Mouse (Mus musculus): ENCODE measurements at regions not wholly inside any gene's neighbourhood (a gene's known extent, or its start where the extent isn't known, plus 50 kb on each side); places are given as distances from the start of the nearest gene placed in this dataset.

DNA sequence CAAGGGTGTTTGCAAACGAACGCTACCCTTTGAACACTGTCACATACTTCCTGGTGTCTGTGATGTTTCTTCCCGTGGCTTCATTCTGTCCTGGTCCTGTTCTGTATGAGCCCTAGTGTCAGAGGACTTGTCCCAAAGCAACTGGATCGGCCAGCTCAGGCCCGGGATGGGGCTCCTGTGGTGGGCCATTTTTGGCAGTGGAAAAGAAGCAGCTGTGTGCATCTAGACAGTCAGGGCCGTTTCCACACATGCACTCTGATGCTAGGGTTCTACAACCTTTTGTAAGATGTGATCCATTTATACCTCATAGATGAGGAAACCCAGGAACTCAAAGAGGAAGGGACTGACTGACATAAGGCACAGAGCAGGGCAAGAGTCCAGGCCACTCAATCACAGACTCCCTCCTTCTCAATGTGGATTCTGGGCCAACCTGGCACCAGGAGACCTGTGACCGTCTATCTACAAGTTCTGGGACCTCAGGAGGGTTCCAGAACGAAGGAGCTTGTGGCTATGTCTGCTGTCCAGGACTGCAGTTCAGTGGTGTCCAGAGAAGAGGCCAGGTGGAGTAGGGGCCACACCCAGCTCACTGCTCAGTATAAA, 155.2 kb downstream of the Trim29 start:
- DNase-seq (ENCODE audit: extremely low read depth, insufficient read length, low spot score): no peak

DNA sequence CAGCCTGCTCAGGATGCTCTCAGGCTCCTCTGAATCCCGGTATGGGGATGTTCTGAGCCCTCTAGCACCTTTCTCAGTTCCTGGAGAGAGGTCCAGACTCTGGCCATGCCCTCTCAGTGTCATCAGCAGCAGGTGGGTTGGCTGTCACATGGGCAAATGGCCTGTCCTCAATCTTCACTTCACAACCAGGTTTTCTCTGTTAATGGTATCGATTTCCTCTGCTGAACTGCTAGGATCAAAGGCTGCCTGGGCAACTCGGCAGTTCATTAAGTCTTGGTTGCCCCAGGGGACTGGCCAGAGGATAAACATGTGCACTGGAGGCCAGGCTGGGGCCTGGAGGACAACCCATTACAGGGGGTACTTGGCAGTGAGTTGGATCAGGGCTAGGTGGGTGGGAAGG, 156.2 kb downstream of the Trim29 start:
- no peak for DNase-seq (ENCODE audit: extremely low read depth, insufficient read length, low spot score)

DNA sequence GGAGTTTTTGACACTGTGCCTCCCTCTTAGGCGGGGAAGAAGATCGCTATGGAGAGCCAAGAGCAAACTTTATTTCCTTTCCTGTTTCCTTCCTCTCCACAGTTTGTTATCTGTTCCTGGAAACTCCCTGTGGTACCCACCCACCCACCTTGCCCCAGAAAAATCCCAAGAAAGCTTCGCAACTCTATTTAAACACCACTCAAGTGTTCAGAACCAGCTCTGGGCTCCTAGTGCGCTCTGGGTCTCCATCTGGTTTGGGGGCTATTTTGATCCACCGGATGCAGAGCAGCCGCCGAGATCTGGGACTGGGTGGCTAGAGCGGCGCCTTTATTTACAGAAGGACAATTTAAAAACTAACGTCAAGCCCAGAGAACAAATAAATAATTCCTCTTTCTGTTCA, 158.6 kb downstream of the Trim29 start:
- DNase-seq (ENCODE audit: extremely low read depth, insufficient read length, low spot score): no peak

DNA sequence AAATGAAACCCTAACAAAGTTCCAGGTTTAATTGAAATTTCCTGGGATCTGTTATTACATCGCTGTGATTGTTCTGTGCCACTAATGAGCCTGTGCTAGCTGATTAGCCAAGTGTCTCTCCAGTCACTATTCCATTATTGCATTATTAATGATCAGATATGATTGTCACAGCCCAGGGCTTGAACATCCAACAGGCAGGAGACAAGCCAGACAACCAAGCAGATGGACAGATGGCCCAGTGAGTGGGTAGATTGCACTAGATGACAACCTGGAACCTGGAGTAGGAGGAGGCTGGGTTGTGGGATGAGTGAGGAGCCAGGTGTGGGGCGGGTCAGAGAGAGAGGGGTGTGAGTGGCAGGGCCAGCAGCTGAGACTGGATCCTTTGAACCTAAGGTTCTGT, 161.6 kb downstream of the Trim29 start:
- DNase-seq (ENCODE audit: extremely low read depth, insufficient read length, low spot score): no peak

DNA sequence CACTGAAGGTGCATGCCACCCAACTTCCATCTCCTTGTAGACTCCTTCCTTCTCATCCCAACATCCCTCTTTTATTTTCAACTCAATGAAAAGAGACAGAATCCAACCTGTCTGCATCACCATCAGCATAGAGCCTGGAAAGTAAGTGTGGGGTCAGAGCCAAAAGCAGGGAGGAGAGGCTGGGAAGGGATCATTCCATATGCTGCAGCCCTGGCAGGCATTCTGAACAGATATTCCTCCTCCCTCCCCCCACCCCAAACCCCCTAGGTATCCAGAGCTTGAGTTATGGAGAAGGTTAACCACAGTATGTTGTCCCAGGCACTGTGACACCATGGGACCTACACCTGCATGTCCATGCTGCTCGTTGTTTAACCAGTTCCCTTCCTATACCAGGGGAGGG, 162.5 kb downstream of the Trim29 start:
- no peak for DNase-seq (ENCODE audit: extremely low read depth, insufficient read length, low spot score)

DNA sequence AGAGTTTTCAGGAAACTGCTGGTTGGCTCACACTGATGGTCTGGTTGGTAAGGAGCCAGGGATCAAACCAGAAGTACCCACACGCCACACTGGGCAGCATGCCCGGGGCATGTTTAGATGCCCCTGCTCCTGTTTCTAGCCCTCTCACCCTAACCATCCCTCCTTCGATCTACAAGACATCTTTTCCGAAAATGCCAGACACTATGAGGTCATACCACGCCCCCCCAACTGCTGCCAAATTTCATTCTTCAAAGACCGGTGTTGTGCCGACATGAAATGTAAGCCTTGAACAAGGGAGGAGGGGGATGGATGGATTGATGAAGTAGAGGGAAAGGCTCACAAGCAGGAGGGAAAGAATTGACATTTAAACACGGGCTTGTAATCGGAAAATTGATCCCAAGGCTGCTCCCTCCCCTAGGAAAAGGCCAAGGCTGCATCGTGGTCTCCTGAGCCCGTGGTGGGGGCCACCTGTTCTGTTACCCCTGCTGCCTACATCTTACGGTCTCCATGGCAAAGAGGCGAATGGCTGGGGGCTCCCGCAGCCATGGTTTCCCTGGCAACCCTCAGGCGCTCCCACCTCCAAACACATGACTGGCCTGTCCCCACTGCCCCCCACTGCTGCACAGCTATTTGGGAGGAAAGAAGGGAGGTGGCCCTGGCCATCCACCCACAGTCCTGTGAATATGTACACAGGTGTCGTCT, 163.1 kb downstream of the Trim29 start:
- no peak for DNase-seq (ENCODE audit: extremely low read depth, insufficient read length, low spot score)

DNA sequence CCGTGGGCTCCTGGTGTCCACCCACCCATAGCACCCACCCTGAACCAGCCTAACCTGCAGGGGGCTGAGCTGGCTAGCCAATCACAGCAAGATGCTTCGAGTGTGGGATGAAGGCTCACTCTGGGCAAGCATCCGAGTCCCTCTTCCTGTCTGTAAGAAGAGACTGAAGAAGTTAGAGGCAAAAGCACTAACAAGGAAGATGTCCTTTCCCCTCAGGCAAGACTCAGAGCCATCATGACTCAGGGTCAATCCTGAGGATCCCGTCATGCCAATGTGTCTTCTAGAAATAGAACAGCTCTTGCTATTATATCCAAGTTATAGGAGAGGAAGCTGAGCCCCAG, 163.6 kb downstream of the Trim29 start:
- no peak for DNase-seq (ENCODE audit: extremely low read depth, insufficient read length, low spot score)

DNA sequence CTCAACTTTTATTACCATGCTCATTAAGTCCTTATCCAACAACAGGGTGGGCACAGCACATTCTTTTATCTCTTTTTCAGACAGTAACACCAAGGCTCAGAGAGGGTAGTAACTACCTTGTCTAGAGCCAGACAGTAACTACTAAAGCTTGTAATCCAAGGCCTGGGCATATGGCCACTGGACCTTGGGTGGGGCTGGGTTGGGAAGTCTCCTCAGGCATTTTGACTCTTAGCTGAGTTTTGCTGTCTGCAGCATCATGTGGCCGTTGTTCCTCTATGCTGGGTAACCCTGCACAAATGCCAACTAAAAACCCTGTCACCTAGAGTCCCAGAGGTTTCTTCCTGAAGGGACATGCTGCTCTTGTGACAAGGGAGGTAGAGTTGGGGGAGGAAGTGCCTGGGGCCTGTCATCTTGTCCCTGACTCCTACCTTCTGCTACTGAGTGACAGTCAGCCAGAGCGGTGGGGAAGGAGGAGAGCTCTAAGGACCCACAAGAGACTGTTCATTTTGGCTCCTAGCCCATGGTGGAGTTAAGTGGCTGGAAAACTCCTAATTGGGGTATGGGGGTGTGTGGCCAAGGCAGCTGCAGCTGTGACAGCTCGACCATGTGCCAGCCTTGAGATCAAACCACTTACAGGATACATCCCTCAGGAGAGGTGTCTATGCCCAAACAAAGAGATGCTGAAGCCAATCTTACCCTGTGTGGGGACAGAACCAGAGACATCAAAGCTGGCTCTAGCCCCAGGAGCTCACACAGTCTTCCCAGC, 170.4 kb downstream of the Trim29 start:
- DNase-seq (ENCODE audit: extremely low read depth, insufficient read length, low spot score): no peak

DNA sequence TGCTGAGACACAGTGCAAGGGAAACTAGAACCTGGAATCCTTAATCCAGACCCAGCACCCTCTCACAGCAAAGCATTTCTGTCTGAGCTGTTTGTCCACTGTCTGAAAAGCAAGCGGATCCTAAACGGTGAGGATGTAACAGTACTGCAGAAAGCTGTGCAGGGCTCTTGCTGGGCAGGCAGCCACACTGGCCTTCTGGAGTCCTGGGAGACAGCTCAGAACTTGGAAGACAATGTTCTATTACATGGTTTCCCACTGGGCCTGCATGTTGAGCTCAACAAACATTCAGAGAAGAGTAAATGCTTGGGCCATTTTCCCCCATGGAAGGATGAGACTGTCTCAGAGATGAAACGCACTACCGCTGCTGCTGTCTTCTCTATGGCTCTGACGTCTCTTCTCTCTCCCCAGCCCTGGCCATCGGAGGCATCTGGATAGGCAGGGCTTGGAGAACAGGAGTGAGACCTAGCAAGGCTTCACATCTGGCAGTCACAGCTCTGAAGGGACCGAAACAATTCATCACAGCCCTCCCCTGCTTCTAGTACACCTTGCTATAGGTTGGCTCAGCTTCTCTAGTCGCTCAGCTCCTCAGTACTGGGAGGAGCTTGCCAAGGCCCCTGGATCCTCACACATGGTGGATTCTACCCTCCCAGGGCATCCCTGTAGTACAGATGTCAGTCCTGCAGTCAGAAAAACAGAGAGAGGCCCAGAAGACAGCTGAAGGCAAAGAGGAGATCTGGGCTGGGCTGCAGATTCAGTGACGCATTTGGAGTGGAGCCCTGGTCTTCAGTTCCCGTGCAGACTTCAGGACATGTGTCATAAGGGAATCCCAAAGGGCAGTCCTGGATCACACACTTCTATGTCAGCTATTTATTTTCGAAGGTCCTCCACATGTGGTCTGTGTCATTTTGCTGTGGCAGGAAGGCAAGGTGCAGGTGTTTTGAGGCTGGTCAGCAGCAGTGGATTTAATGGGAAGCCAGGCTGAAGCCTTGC, 171.7 kb downstream of the Trim29 start:
- DNase-seq (ENCODE audit: extremely low read depth, insufficient read length, low spot score): no peak

DNA sequence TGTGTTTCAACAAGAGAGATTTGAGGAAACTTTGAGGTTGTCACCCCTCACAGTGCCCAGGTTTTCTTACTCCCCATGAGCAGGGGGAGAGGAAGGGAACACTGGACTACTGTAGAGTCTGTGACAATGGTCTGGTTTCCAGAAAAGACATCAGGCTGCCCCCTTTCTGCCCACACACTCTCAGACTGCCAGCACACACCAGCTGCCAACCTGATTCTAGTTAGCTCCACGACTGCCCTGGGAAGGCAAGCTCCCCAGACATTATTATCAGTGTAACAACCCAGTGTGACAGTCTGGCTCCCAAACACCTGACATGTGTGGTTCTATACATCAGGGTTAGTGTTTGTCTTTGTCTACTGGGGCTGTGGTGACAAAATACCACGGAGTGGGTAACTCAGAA, 172.5 kb downstream of the Trim29 start:
- DNase-seq (ENCODE audit: extremely low read depth, insufficient read length, low spot score): no peak

DNA sequence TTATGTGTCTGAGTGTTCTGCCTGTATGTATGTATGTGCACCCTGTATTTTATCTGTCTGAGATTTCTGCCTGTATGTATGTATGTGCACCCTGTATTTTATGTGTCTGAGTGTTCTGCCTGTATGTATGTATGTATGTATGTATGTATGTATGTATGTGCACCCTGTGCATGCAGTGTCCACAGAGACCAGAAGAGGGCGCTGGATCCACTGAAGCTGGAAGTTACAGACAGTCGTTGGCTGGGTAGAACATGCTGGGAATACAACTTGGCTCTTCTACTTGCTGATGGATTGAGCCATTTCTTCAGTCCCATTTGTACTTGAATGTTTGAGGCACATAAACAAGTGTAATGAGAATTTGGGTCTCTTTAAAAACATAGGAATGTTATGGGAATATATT, 173.3 kb downstream of the Trim29 start:
- no peak for DNase-seq (ENCODE audit: extremely low read depth, insufficient read length, low spot score)

DNA sequence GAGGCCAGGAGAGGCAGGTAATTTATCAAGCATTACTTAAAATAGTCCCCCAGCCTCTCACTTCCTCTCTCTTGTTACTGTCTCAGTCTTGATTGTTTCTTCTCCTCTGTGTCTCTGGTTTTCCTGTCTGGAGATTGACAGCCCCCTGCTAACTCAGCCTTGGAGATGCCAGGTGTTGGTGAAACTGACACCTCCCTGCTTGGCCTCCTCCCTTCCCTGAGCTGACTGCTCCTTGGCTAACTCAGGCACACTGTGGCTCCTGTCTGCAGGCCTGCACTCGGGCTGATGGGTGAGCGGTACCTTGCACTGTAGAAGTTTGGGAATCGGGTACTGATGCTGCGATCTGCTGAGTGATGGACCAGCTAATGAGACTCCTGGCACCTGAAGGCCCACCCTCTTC, 176.1 kb downstream of the Trim29 start:
- no peak for DNase-seq (ENCODE audit: extremely low read depth, insufficient read length, low spot score)

DNA sequence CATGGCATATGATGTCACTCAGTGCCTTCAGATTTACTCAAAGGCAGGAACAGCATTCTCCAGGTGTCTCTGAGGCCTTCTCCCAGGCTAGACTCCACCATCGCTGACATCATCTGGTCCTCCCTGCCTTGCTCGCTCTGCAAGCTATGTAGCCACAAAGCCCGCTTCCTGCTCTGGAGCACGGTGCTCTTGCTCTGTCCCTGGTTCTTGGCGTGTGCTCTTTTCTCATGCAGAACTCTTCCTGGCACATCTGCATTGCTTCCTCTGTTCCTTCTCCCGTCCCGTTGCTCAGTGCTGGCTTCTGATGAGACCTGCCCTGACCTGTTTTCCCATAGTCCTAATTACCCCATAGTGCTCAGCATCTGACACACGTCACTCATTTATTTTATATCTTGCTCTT, 178.6 kb downstream of the Trim29 start:
- DNase-seq (ENCODE audit: extremely low read depth, insufficient read length, low spot score): no peak

DNA sequence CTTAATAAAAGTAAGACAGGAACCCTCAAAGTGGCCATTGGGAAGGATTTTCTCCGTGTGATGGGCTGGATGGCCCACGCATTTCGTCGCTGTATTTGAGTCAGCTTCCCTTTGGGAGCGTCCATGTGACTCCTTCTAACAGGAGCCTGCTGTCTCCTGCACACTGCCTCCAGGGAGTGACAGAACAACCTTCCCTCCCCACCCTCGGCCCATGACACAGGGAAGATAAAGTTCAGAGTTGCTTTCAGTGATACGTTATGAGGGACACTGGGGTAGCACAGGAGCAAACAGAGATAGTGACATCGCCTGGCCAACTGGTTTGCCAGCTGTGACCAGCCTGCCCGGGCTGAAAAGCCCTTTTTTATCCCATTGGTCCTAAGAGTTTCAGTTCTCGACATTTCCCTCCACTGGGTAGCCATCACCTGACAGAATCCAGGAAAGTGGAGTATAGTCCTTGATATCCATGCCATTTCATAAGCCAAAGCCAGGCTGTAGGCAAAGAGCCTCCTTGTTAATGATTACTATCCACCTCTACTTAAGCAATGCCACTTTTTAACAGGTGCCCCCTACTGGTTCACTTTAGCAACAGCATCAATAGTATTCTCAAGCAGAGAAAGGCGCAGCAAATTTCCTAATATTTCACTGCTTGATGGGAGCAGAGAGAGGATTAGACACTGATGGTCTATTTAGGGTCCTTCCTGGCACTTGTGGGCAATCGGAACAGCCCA, 180.5 kb downstream of the Trim29 start:
- DNase-seq (ENCODE audit: extremely low read depth, insufficient read length, low spot score): no peak

DNA sequence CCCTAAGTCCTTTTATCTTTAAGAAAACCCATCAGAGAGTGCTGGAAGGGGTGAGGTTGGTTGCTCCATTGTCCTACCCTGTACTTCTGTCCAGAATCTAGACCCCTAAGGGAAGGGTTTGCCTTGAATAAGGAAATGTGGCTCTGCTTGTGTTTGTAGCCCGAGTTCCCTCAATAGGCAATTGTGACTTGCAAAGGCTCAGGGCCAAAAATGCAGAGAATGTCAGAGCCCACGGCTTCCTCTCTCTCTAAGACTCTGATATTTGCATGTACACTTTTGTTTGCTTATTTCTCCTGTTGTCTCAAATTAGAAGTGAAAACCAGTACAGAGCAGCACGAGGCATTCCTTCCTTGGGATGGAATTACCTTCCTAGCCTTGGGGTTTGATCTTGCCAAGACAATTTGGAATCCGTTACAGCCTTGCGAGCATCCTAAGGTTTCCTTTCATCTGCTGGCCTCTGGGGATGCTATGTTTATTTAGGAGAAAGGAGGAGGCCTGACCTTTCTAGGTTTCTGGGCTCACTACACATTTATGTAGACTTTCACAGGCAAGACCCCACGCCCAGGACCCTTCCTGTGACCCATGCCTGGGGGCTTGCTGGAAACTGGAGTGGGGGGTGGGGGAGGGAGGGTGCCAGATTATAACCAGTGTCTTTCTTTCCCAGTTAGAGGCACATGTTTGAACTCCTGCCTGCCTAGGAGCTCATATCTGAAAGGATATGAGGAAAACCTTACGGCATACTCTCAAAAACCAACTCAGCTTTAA, 181.8 kb downstream of the Trim29 start:
- no peak for DNase-seq (ENCODE audit: extremely low read depth, insufficient read length, low spot score)

DNA sequence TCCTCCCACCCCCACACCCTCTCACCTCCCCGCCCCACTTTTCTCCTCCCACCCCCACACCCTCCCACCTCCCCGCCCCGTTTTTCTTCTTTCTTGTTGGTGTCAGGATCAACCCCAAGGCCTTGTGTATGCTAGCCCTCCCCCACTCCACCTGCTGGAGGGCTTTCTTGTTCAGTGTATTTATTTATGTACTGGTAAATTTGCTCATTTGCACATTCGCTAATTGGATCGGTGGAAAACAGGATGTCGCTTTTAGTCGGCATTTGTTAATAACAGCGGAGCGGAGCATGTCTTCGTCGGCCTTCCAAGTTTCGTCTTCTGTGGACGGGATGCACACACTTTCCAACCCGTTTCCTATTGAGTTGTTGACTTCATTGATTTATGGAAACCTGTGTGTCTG, 187.9 kb downstream of the Trim29 start:
- no peak for DNase-seq (ENCODE audit: extremely low read depth, insufficient read length, low spot score)

DNA sequence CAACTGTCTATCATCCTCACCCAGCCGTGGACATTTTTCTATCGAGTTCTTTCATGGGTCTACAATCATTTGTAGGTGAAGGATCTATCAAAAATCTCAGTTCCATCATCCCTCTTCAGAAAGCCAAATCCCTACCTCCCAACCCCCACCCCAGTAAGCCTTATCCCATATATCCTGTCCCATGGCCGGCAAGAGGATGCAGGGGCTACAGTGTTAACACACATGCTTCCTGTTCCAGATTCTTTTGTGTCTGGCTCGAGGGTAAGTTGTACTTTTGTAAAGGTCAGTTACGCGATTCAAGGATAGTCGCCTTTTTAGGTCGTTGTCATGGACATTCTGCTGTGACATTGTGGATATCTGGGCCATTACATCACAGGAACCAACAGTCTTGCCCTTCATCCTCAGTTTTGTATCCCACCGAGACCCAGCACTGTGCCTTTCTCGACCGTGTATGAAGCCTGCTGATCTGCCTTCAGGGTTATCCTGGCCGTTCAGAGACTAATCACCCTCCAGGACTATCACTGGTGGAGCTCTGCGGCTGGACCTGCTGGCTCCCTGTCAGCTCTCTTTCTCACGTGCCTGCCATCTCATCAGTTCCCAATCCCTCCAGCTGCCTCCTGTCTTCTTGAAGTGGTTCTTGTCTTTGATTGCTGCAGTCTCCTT, 193.8 kb downstream of the Trim29 start:
- DNase-seq (ENCODE audit: extremely low read depth, insufficient read length, low spot score): no peak

DNA sequence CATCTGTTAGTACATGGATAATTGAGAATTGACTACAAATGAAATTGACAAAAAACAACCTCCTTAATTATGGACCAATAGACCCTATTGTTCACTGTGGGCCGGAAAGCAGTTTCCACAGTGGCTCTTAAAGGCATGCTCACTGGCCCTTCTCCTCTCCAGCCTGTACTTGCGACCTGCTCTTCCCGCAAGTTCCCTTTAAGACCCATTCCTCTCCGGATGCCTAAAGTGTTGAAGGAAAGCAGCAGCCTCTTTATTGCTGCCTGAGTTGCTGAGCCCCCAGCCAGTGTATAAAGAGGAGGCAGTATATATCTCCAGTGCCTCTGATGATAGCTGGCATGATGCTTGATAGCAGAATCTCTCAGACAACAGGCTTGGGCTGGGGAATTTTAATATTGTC, 195.2 kb downstream of the Trim29 start:
- no peak for DNase-seq (ENCODE audit: extremely low read depth, insufficient read length, low spot score)

DNA sequence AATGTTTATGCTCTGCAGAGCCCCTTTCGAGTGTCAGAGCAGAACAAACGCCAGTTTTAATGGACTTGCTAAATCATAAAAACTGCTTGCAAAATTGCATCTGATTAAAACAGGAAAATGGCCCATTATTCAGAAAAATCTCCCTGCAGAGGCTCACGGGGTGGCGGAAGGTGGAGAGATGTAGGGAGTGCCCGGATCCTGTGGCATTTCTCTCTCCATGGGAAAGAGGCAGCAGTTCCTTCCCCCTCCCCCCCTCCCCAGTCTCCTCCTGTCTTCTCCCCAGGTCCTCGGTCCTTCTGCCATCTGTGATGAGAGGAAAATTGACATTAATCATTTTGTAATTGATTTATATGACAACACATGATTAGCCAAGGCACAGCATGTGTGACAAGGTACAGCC, 195.6 kb downstream of the Trim29 start:
- DNase-seq (ENCODE audit: extremely low read depth, insufficient read length, low spot score): no peak
